Mouse (Mus musculus) embryonic facial prominence, embryonic 13.5 days (tissue): ENCODE measurements around the gene 1700019D03Rik. TPM values are rescaled to one million over a fixed set of nuclear protein-coding genes. Genes with fewer than 3 reads are reported as not detected.

Source experiments
- polyA plus RNA-seq: library from polyadenylated mRNA; unstranded; fragments of >200 nt; fragmentation: Nextera tagmentation; extraction: Ambion mirVana; gene quantifications from 2 replicates; pipeline ENCODE4 v1.2.1, GENCODE M21; 2015

Gene 1700019D03Rik
- polyA plus RNA-seq, 1 experiment from 2014 or later = 2.9 TPM

Other genes starting within 250 kb of the 1700019D03Rik start
- 16.4 and 21.3 TPM in 2 replicates for gene Inpp1, start 202.5 kb downstream of the 1700019D03Rik start, polyA plus RNA-seq
- gene Hibch, start 175.2 kb downstream of the 1700019D03Rik start, polyA plus RNA-seq = 24.0 TPM in 2 replicates
- gene Mstn, start 41.5 kb upstream of the 1700019D03Rik start, polyA plus RNA-seq = 0.72 and 0.77 TPM in 2 replicates
- not detected in 2 replicates for gene 1700019A02Rik, start 167.5 kb upstream of the 1700019D03Rik start, polyA plus RNA-seq